Mouse (Mus musculus) heart, embryonic 16.5 days (tissue): ENCODE results near the gene Ms4a3. TPM values are rescaled to one million over a fixed set of nuclear protein-coding genes. Genes with fewer than 3 reads are reported as not detected.

Source experiments
- ATAC-seq: fragments of 200-750 bp; cut with Nextera tagmentation; replicated peaks from 2 replicates; pipeline ENCODE4 v1.8.0; 2017; ENCODE audit warnings: moderate number of reproducible peaks; ENCODE audit not compliant: insufficient read depth, low FRiP score; ENCODE audit errors: extremely low read depth
- H3K27ac ChIP-seq: fragments of 300-500 bp; sonication (generic); 2 replicates; pipeline ENCODE4 v1.5.1; 2014; ENCODE audit warnings: mild to moderate bottlenecking, low read length, control low read depth, moderate library complexity
- H3K27me3 ChIP-seq: fragments of 300-500 bp; sonication (generic); 2 replicates; pipeline ENCODE4 v1.6.1; 2014; ENCODE audit warnings: low read length, mixed read lengths; ENCODE audit not compliant: control insufficient read depth, insufficient read depth
- H3K36me3 ChIP-seq: fragments of 300-500 bp; sonication (generic); 2 replicates; pipeline ENCODE4 v1.6.1; 2014; ENCODE audit not compliant: control insufficient read depth, insufficient read depth
- H3K4me1 ChIP-seq: fragments of 300-500 bp; sonication (generic); 2 replicates; pipeline ENCODE4 v1.6.1; 2014; ENCODE audit warnings: low read length, mixed read lengths; ENCODE audit not compliant: control insufficient read depth, insufficient read depth
- H3K4me2 ChIP-seq: fragments of 300-500 bp; sonication (generic); 2 replicates; pipeline ENCODE4 v1.6.1; 2014; ENCODE audit warnings: low read depth, mild to moderate bottlenecking, control low read depth, low read length
- H3K4me3 ChIP-seq: fragments of 300-500 bp; sonication (generic); 2 replicates; pipeline ENCODE4 v1.5.1; 2014; ENCODE audit warnings: mild to moderate bottlenecking, control low read depth, low read length
- H3K9ac ChIP-seq: fragments of 300-500 bp; sonication (generic); 2 replicates; pipeline ENCODE4 v1.6.1; 2014; ENCODE audit warnings: low read length, control low read depth
- H3K9me3 ChIP-seq: fragments of 300-500 bp; sonication (generic); replicated peaks from 2 replicates; pipeline ENCODE4 v1.6.1; 2016; ENCODE audit warnings: low read length; ENCODE audit not compliant: control insufficient read depth
- WGBS: fragments of 180-500 bp; shearing (Covaris S2); extraction: QIAGEN DNeasy Blood & Tissue Kit; methylation state at CpG from one replicate; pipeline ENCODE4 v1.1.7; 2014; 5-methylcytosine and 5-hydroxymethylcytosine counted together
- polyA plus RNA-seq: library from polyadenylated mRNA; unstranded; fragments of >200 nt; fragmentation: Nextera tagmentation; extraction: Ambion mirVana; gene quantifications from 2 replicates; pipeline ENCODE4 v1.2.1, GENCODE M21; 2015

The Ms4a3 gene
- polyA plus RNA-seq, 1 experiment from 2014 or later: 0.14 TPM

GRCm38 (mm10) chr19:11625231-11625630 lies 15.4 kb downstream of the Ms4a3 start:
- Histone ChIP-seq H3K9me3 (no peaks in the 10 kb centered on the region), H3K9ac (no peak overlapping the region), H3K27me3 (no peaks in the 10 kb centered on the region), H3K4me1 (no peaks in the 10 kb centered on the region), H3K4me3 (no peak overlapping the region), H3K4me2 (no peak overlapping the region), H3K27ac (no peak overlapping the region), H3K36me3 (no peaks in the 10 kb centered on the region)
- whole genome bisulfite sequencing: 69% methylated on average over 5 of the region's 5 CpGs
- ATAC-seq: no peak

GRCm38 (mm10) chr19:11624800-11625199 lies 15.9 kb downstream of the Ms4a3 start:
- H3K27me3 ChIP-seq: no peaks in the 10 kb centered on the region
- no peak overlapping the region for H3K27ac ChIP-seq
- H3K9ac ChIP-seq: no peak overlapping the region
- H3K36me3 ChIP-seq: no peaks in the 10 kb centered on the region
- no peak for ATAC-seq
- no peak overlapping the region for H3K4me2 ChIP-seq
- no peaks in the 10 kb centered on the region for H3K4me1 ChIP-seq
- no peaks in the 10 kb centered on the region for H3K9me3 ChIP-seq
- no peak overlapping the region for H3K4me3 ChIP-seq

- Histone ChIP-seq H3K9ac (no peak within 1 kb of the TSS), H3K9me3 (no peaks in the 10 kb centered on the region), H3K4me2 (no peak within 1 kb of the TSS), H3K27ac (no peak within 1 kb of the TSS), H3K4me1 (no peaks in the 10 kb centered on the region), H3K36me3 (no peaks in the 10 kb centered on the region), H3K4me3 (no peak within 1 kb of the TSS), H3K27me3 (no peaks in the 10 kb centered on the region)
- no peak for ATAC-seq
- 81% methylated on average over 2 of the region's 2 CpGs for WGBS
Measured at GRCm38 (mm10) chr19:11623551-11623950, 17.1 kb downstream of the Ms4a3 start, which contains the start of gene Ms4a2. Gene Ms4a2, minus strand, starts transcription at chr19:11623719.

GRCm38 (mm10) chr19:11617983-11618382 lies 22.7 kb downstream of the Ms4a3 start:
- Histone ChIP-seq H3K9me3 (no peaks in the 10 kb centered on the region), H3K4me1 (no peaks in the 10 kb centered on the region)
- no peak for ATAC-seq

GRCm38 (mm10) chr19:11614805-11615204 lies 25.8 kb downstream of the Ms4a3 start:
- no peaks in the 10 kb centered on the region for H3K36me3 ChIP-seq
- H3K4me2 ChIP-seq: no peak overlapping the region
- no peak overlapping the region for H3K27ac ChIP-seq
- H3K4me3 ChIP-seq: no peak overlapping the region
- H3K9me3 ChIP-seq: no peaks in the 10 kb centered on the region
- WGBS: 38% methylated on average over 2 of the region's 2 CpGs
- ATAC-seq: no peak
- no peaks in the 10 kb centered on the region for H3K4me1 ChIP-seq
- H3K9ac ChIP-seq: no peak overlapping the region
- H3K27me3 ChIP-seq: no peaks in the 10 kb centered on the region

More at GRCm38 (mm10) chr19:11617983-11618382, 22.7 kb downstream of the Ms4a3 start:
- no peak overlapping the region for H3K27ac ChIP-seq
- no peaks in the 10 kb centered on the region for H3K27me3 ChIP-seq
- H3K36me3 ChIP-seq: no peaks in the 10 kb centered on the region
- no peak overlapping the region for H3K4me2 ChIP-seq
- H3K9ac ChIP-seq: no peak overlapping the region
- no peak overlapping the region for H3K4me3 ChIP-seq

- no peak for ATAC-seq
- no peaks in the 10 kb centered on the region for H3K27me3 ChIP-seq
- H3K9ac ChIP-seq: no peak overlapping the region
- H3K4me2 ChIP-seq: no peak overlapping the region
- 51% methylated on average over 8 of the region's 8 CpGs for WGBS
- no peaks in the 10 kb centered on the region for H3K4me1 ChIP-seq
- no peak overlapping the region for H3K27ac ChIP-seq
- H3K9me3 ChIP-seq: no peaks in the 10 kb centered on the region
- H3K4me3 ChIP-seq: no peak overlapping the region
- H3K36me3 ChIP-seq: no peaks in the 10 kb centered on the region
Measured at GRCm38 (mm10) chr19:11613776-11614443, 26.7 kb downstream of the Ms4a3 start.

- ATAC-seq: no peak
- Histone ChIP-seq H3K4me2 (no peak overlapping the region), H3K27me3 (no peaks in the 10 kb centered on the region), H3K9ac (no peak overlapping the region), H3K27ac (no peak overlapping the region), H3K36me3 (no peaks in the 10 kb centered on the region), H3K9me3 (no peaks in the 10 kb centered on the region), H3K4me3 (no peak overlapping the region), H3K4me1 (no peaks in the 10 kb centered on the region)
- 65% methylated on average over 1 of the region's 1 CpGs for WGBS
Measured at GRCm38 (mm10) chr19:11613084-11613483, 27.6 kb downstream of the Ms4a3 start.

- Histone ChIP-seq H3K4me2 (no peak overlapping the region), H3K9ac (no peak overlapping the region), H3K4me3 (no peak overlapping the region), H3K27me3 (no peaks in the 10 kb centered on the region), H3K4me1 (no peaks in the 10 kb centered on the region), H3K9me3 (no peaks in the 10 kb centered on the region), H3K27ac (no peak overlapping the region), H3K36me3 (no peaks in the 10 kb centered on the region)
- ATAC-seq: no peak
- 21% methylated on average over 2 of the region's 2 CpGs for WGBS
Measured at GRCm38 (mm10) chr19:11612293-11612692, 28.4 kb downstream of the Ms4a3 start.

- 21% methylated on average over 6 of the region's 6 CpGs for WGBS
Measured at GRCm38 (mm10) chr19:11611541-11611945, 29.1 kb downstream of the Ms4a3 start.

More at GRCm38 (mm10) chr19:11611541-11611945, 29.1 kb downstream of the Ms4a3 start:
- H3K9me3 ChIP-seq: no peaks in the 10 kb centered on the region
- H3K9ac ChIP-seq: no peak overlapping the region
- H3K27ac ChIP-seq: no peak overlapping the region
- no peaks in the 10 kb centered on the region for H3K36me3 ChIP-seq
- ATAC-seq: no peak
- no peaks in the 10 kb centered on the region for H3K27me3 ChIP-seq
- no peak overlapping the region for H3K4me2 ChIP-seq
- H3K4me1 ChIP-seq: no peaks in the 10 kb centered on the region
- no peak overlapping the region for H3K4me3 ChIP-seq
